Mouse (Mus musculus) heart, adult 2 months (tissue): ENCODE measurements around the gene Ywhae.

ENCODE experiments used
- CTCF ChIP-seq: fragments of 200-600 bp; IDR thresholded peaks from 2 replicates; pipeline ENCODE4 v1.8.1; 2022; ENCODE audit warnings: antibody characterized with exemption, mild to moderate bottlenecking, moderate library complexity
- POLR2A ChIP-seq: fragments of 200-500 bp; IDR thresholded peaks from 2 replicates; pipeline ENCODE4 v1.6.1; 2011; ENCODE audit warnings: mild to moderate bottlenecking, low read depth, low read length, control low read depth; ENCODE audit not compliant: insufficient read depth

- TF ChIP-seq POLR2A (no peak), CTCF (no peak)
Measured at GRCm38 (mm10) chr11:75810526-75810925, 77.9 kb downstream of the Ywhae start.
